Mouse (Mus musculus): ENCODE data around the gene G3bp1.

The G3bp1 gene

GRCm38 (mm10) chr11:55469048-55469843 lies at the start of gene G3bp1:
Gene G3bp1, plus strand, starts transcription at chr11:55469685.
- DNase-seq (ENCODE audit: low spot score), result peak; percentile 95

DNA sequence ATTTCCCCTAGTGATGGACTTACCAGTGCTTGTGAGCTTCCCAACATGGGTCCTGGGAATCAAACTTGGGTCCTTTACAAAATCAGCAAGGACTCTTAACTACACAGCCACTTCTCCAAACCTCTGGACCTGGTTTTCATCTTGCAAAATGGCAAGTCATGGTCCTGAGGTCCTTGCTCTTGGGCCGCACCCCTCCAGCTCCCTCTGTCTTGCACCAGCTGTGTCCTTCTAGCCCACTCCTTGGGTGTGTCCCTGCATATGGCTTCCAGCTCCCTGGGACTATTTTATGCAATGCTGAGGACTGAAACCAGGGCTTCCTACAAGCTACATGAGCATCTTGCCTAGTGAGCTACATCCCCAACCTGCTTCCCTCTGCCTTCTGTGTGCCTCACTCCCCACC lies 46.5 kb upstream of the G3bp1 start, which contains the start of gene Sparc:
TSS of gene Sparc (minus strand) at position 206 of the 400 bp plus-strand sequence.
- no peak for DNase-seq (ENCODE audit: low spot score)

DNA sequence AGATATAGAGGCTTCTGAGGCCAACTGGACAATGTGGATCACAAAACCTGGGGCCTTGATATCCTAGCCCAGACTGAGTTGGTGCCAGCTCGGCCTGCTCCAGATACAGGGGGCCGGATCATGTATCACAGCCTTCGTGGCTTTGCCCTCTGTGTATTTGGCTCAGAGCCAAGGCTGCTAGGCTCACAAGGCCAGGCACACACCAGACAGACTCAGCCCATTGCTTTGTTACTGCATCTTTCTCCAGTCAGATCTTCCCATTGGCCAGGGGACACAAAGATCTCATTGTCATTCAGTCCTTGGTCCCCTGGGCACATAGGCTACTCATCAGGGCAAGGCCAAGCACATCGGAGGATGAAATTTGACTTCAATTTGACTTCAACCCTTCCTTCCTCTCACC lies 45.7 kb upstream of the G3bp1 start:
- DNase-seq (ENCODE audit: low spot score), result no peak

DNA sequence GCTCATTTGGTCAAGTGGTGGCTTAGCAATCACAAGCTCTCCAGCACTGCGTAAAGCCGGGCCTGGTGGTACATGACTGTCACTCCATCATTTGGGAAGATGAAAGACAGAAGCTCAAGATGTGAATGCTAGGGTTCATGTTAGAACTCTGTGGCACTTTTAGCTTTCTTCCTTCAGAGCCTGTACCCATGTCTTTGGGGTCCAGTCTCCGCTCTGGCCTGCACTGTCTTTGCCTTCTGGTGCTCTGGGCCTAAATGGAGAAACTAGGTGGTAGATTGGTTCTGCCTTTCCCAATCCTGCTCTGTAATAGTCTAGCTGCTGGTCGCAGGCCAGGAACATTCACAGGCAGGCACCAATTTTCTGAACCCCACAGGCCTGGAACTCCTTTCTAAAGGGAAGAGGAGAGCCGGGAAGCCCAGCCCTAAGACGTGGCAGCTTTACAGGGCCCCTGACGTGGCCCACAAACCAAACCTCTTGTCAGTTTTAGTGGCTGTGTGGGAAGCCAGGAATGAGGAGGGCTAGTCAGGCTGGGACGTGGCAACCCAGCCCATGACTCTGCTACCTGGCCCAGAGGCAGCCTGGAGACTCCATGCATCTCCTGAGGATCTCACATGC lies 44.6 kb upstream of the G3bp1 start:
- DNase-seq (ENCODE audit: low spot score), result no peak

- peak; percentile 87 for DNase-seq (ENCODE audit: low spot score)
Observed at GRCm38 (mm10) chr11:55428186-55429012, 41.1 kb upstream of the G3bp1 start.

- no peak for DNase-seq (ENCODE audit: low spot score)
Observed at GRCm38 (mm10) chr11:55429973-55430372, 39.5 kb upstream of the G3bp1 start.

DNA sequence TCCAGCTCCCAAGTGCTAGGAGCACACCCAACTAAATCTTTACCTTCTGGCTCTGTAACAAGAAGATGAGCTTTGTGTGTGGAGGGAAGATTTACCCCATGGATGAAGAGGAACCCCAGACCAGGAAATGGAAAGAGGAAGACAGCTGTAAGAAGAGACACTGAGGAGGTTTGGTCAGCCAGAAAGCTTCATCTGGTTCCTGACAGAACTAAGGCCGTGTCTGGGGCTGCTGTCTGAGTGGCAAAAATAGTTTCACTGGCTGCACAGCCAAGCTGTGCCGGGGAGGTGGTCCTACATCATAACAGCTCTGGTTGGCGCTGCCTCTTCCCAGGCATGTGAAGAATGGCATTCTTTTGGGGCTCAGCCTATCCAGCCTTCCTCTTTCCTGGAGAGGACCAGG lies 36.5 kb upstream of the G3bp1 start:
- no peak for DNase-seq (ENCODE audit: low spot score)

DNA sequence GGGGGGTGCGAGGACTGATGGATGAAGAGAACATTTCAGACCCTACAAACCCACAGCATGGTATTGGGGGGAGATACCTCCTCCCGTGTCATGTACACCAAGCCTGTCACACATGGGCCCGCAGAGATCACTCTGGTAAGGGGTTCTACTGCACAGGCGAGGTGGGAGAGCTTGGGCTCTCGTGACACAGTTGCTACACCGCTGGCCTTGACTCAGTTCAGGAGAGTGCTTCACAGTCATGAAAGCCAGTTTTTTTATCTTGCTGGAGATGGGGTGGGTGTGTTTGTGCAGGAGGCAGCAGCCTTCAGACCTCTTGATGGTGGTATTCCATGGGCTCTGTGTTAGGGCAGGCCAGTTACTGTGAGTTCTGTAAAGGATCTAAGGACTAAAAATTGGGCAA lies 33.4 kb upstream of the G3bp1 start:
- no peak for DNase-seq (ENCODE audit: low spot score)

DNA sequence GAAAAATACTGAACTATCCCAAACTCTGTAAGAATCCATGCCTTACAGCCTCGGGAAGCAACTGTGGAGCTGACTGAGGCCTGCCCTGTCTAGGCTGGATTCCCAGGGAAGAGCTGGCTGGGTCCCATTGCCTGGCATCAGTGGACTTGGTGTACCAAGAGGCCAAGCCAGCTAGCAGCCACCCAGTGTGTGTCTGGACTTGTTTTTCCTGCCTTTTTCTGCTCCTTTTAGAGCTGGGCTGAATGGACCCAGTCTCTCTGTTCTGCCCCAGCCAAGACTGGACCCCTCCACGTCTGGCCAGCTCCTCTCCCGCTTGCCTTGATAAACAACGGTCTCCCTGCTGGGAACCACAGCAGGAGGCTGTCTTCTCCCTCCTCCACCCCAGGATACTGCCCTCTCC lies 31.5 kb upstream of the G3bp1 start:
- DNase-seq (ENCODE audit: low spot score), result no peak

GRCm38 (mm10) chr11:55439718-55440117 lies 29.8 kb upstream of the G3bp1 start:
- no peak for DNase-seq (ENCODE audit: low spot score)

- DNase-seq (ENCODE audit: low spot score), result no peak
Observed at GRCm38 (mm10) chr11:55444772-55445171, 24.7 kb upstream of the G3bp1 start.

DNA sequence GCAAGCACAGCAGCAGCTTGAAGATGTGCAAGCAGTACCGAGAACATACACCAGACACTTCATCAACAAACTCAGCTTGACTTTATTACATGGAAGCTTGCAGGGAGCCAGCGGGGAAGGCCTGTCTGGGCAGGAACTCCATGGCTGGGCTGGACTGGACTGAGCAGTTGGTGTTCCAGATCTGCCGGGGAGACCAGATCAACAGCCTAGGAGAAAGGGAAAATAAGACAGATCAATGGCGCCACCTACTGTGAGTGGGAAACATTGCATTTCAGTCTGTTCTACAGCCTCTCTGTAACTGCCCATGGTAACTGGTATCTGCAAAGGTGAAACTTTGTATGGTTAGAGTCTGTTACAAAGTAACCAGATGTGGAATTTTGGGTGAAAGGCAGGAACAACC lies 22.9 kb upstream of the G3bp1 start:
- DNase-seq (ENCODE audit: low spot score), result peak; percentile 81

GRCm38 (mm10) chr11:55449531-55449930 lies 20.0 kb upstream of the G3bp1 start:
- DNase-seq (ENCODE audit: low spot score), result no peak

GRCm38 (mm10) chr11:55450311-55450710 lies 19.2 kb upstream of the G3bp1 start:
- no peak for DNase-seq (ENCODE audit: low spot score)

- DNase-seq (ENCODE audit: low spot score), result no peak
Observed at GRCm38 (mm10) chr11:55453640-55454039, 15.8 kb upstream of the G3bp1 start.

- no peak for DNase-seq (ENCODE audit: low spot score)
Observed at GRCm38 (mm10) chr11:55455166-55455565, 14.3 kb upstream of the G3bp1 start.

DNA sequence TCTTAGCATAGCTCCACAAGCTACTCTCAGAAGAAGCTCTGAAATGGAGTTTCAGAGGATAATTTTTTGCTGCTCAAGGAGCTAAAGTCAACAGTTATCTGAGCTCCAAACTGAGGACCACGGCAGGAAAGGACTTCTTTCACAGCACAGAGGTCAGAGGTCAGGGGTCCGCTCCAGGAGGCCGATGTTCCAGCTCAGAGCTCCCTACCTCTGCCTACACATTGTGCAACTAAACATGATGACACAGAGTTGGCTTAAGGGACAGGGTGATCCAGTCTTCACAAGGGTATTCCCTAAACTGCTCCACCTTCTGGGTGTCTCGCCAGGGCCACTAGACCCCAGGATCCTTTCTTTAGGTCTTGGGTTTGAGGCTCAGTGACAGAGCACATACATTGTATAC lies 11.0 kb upstream of the G3bp1 start:
- no peak for DNase-seq (ENCODE audit: low spot score)

DNA sequence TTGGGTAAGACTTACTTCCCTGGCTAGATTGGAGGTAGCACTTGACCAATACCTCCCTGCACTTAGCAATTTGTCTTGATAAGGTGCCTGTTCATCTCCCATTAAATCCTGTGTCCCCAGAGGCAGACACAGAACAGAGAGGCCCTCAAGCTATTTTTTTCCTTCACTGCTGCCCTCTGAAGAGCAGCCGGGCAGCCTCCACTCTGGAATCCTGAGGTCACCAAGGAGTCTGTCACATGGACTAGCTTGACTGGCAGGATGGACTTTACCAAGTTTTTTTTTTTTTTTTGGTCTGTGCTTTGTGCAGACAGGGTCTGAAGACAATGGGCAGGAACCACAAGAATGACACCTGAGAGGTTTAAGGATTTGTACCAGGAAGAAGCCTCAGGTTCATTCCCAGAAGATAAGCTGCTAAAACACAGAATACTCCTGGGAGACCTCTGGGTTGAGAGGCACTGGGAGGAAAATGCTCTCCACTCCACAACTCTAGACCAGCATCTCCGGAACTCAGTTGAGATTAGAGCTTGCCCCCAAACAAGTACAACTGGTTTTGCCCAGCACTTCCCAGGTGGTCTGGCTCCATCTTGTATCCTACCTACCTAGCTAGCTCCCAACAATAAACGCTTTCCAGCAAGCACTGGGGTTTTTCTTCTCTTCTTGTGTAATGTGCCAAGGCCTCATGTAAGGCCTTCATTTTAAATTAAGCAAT lies 9.5 kb upstream of the G3bp1 start:
- no peak for DNase-seq (ENCODE audit: low spot score)

GRCm38 (mm10) chr11:55460559-55461018 lies 8.9 kb upstream of the G3bp1 start:
- DNase-seq (ENCODE audit: low spot score), result no peak

DNA sequence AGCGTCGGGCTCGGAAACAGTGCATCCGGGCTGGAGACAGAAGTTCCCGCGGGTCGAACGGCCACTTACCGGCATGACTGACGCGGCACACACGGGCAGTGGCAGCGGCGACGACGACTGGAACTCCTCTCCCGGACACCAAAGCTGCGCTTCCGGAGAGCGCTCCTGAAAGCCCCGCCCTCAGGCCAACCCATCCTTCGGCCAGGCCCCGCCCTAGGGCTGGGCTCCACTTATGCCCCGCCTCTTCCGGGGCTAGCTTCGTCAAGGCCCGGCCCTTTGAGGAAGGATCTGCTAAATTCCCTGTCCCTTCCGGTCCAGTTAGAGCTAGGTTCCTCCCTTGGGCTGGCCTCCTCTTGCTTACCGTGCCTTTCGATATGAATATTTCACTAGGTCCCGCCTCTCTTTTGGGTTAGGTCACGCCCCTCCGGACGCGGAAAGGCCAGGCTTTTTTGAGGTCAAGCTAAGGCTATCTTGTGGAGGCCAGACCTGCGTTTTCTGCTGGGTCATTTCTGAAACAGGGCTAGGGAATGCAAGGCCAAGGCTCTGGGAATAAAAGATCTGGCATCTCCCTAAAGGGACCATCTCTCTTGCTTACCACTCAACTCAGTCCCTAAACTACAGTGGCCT lies 8.4 kb upstream of the G3bp1 start, which contains the start of gene Atox1:
TSS of gene Atox1 (minus strand) at position 221 of the 627 bp plus-strand sequence.
- peak; percentile 91 for DNase-seq (ENCODE audit: low spot score)

GRCm38 (mm10) chr11:55462149-55462548 lies 7.3 kb upstream of the G3bp1 start:
- DNase-seq (ENCODE audit: low spot score), result no peak
